9 mouse cellular contexts compared by ENCODE assay signal in the genomic region with DNA sequence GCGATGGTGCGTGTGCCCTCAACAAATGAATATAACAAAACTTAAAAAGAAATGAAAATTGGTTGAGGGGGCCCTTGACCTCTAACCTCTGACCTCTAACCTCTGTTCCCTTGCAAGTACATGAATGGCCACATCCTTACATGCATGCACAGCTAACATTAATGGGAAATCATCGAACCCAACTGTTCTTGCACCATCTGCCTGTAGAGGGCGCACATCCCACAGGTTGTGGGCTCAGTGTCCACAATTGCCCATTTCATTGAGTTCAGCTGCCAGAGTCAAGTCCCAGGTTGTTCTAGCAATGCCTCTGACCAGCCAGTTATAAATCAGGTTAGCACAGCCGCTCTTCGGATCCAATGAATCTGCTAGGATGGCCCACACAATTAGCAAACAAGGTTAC. TPM values are rescaled to one million over a fixed set of nuclear protein-coding genes. Genes with fewer than 3 reads are reported as not detected.
DNase-seq lines count a peak whose midpoint lies in the region; ATAC-seq and TF ChIP-seq lines count a peak whose summit lies in the region.
"Had no signal": no experiment of that assay in that cellular context is flagged by ENCODE, and none has a peak within 500 bp of the region (broad histone marks: within the 10 kb centered on the region; RNA-seq: fewer than 3 reads in every experiment).

No protein-coding gene starts in this region.

- 34% methylated on average over 6 of the region's 6 CpGs for WGBS in forebrain, postnatal 0 days
- WGBS in forebrain, embryonic 13.5 days, result 38% methylated on average over 6 of the region's 6 CpGs

- H3K9ac ChIP-seq in forebrain, postnatal 0 days, result no peak overlapping the region
- H3K9ac ChIP-seq in forebrain, embryonic 13.5 days, result no peak overlapping the region

- peak; percentile 88 for TF ChIP-seq CTCF in forebrain, postnatal 0 days (IDR thresholded peaks at IDR 0.05; ENCODE audit: low read depth)

- peak; percentile 73 for DNase-seq in forebrain, postnatal 0 days
- DNase-seq in ES-CJ7 (ENCODE audit: low read depth, low spot score), result peak; percentile 87
- DNase-seq in cerebellum, adult 18-20 months, result peak; percentile 84 to 90
- peak; percentile 75 for DNase-seq in gastrocnemius, postnatal 10 days
- peak; percentile 69 for DNase-seq in layer of hippocampus, adult 9-10 months (ENCODE audit: low spot score)
- peak; percentile 68 to 84 for DNase-seq in lung, postnatal 4 days
- DNase-seq in spleen, postnatal 14 days (ENCODE audit: low spot score in 2 of 2), result peak; percentile 62 to 77

- no peak overlapping the region for H3K4me3 ChIP-seq in forebrain, postnatal 0 days (ENCODE audit: low read depth, low read length)
- no peak overlapping the region for H3K4me3 ChIP-seq in forebrain, embryonic 13.5 days

- H3K36me3 ChIP-seq in forebrain, postnatal 0 days (ENCODE audit: insufficient read depth), result no peaks in the 10 kb centered on the region
- H3K36me3 ChIP-seq in forebrain, embryonic 13.5 days (ENCODE audit: poor library complexity, severe bottlenecking), result no peaks in the 10 kb centered on the region

- peaks cover under 1% of the 10 kb centered on the region; the same call in 1 of the 2 replicates for H3K4me1 ChIP-seq in forebrain, postnatal 0 days (ENCODE audit: insufficient read depth)
- peaks cover under 1% of the 10 kb centered on the region; the same call in 1 of the 2 replicates for H3K4me1 ChIP-seq in forebrain, embryonic 13.5 days

- ATAC-seq in forebrain, postnatal 0 days, result no peak
- ATAC-seq in forebrain, embryonic 13.5 days, result no peak

- H3K4me2 ChIP-seq in forebrain, postnatal 0 days (ENCODE audit: low read depth), result no peak overlapping the region
- no peak overlapping the region for H3K4me2 ChIP-seq in forebrain, embryonic 13.5 days

- H3K27me3 ChIP-seq in forebrain, postnatal 0 days (ENCODE audit: insufficient read depth, low read length), result no peaks in the 10 kb centered on the region
- no peaks in the 10 kb centered on the region for H3K27me3 ChIP-seq in forebrain, embryonic 13.5 days

- H3K9me3 ChIP-seq in forebrain, postnatal 0 days (ENCODE audit: low read length), result no peaks in the 10 kb centered on the region
- H3K9me3 ChIP-seq in forebrain, embryonic 13.5 days (replicated peaks), result no peaks in the 10 kb centered on the region

- no peak overlapping the region for H3K27ac ChIP-seq in forebrain, postnatal 0 days (ENCODE audit: low read depth, low read length)
- H3K27ac ChIP-seq in forebrain, embryonic 13.5 days, result no peak overlapping the region

RNA-seq across cellular contexts. Expression of a gene that starts 4.5 kb away (rescaled TPM):
- total RNA-seq in forebrain, postnatal 0 days (2014; rRNA removed), result 83.9 and 94.5 TPM in 2 replicates
- polyA plus RNA-seq in forebrain, postnatal 0 days (2015; fragmentation: Nextera tagmentation; extraction: Ambion mirVana), result 23.1 and 25.2 TPM in 2 replicates
- 38.7 and 42.2 TPM in 2 replicates for polyA plus RNA-seq in forebrain, embryonic 13.5 days (2015; fragmentation: Nextera tagmentation; extraction: Ambion mirVana)
- 10 to 100 TPM; 66.3 to 85.0 TPM for total RNA-seq in gastrocnemius, postnatal 10 days (2021)

RNA-seq across cellular contexts. Expression of a gene that starts 6.5 kb away (rescaled TPM):
- total RNA-seq in forebrain, postnatal 0 days (2014; rRNA removed), result 8.6 and 18.9 TPM in 2 replicates
- 27.3 and 28.0 TPM in 2 replicates for polyA plus RNA-seq in forebrain, postnatal 0 days (2015; fragmentation: Nextera tagmentation; extraction: Ambion mirVana)
- 20.6 and 22.7 TPM in 2 replicates for polyA plus RNA-seq in forebrain, embryonic 13.5 days (2015; fragmentation: Nextera tagmentation; extraction: Ambion mirVana)
- 1 to 10 TPM; 5.6 to 5.7 TPM for total RNA-seq in gastrocnemius, postnatal 10 days (2021)

RNA-seq across cellular contexts. Expression of a gene that starts 10.6 kb away (rescaled TPM):
- not detected in 2 replicates for total RNA-seq in forebrain, postnatal 0 days (2014; rRNA removed)
- not detected in 2 replicates for polyA plus RNA-seq in forebrain, postnatal 0 days (2015; fragmentation: Nextera tagmentation; extraction: Ambion mirVana)
- not detected in 2 replicates for polyA plus RNA-seq in forebrain, embryonic 13.5 days (2015; fragmentation: Nextera tagmentation; extraction: Ambion mirVana)
- under 1 TPM in 1 of 2 experiments, not detected in 1; 0.54 TPM for total RNA-seq in gastrocnemius, postnatal 10 days (2021)

RNA-seq across cellular contexts. Expression of a gene that starts 22.5 kb away (rescaled TPM):
- 38.9 and 74.0 TPM in 2 replicates for total RNA-seq in forebrain, postnatal 0 days (2014; rRNA removed)
- polyA plus RNA-seq in forebrain, postnatal 0 days (2015; fragmentation: Nextera tagmentation; extraction: Ambion mirVana), result 83.2 and 106 TPM in 2 replicates
- polyA plus RNA-seq in forebrain, embryonic 13.5 days (2015; fragmentation: Nextera tagmentation; extraction: Ambion mirVana), result 12.7 and 14.0 TPM in 2 replicates
- 100 to 1,000 TPM; 351 to 394 TPM for total RNA-seq in gastrocnemius, postnatal 10 days (2021)

RNA-seq across cellular contexts. Expression of a gene that starts 26.8 kb away (rescaled TPM):
- total RNA-seq in forebrain, postnatal 0 days (2014; rRNA removed), result not detected in 2 replicates
- polyA plus RNA-seq in forebrain, postnatal 0 days (2015; fragmentation: Nextera tagmentation; extraction: Ambion mirVana), result not detected in 2 replicates
- polyA plus RNA-seq in forebrain, embryonic 13.5 days (2015; fragmentation: Nextera tagmentation; extraction: Ambion mirVana), result not detected in 2 replicates
- under 1 TPM in 1 of 2 experiments, not detected in 1; 0.32 TPM for total RNA-seq in gastrocnemius, postnatal 10 days (2021)
- polyA plus RNA-seq: liver, embryonic 16.5 days had no signal
